29 mouse cellular contexts compared by ENCODE assay signal in the genomic region with DNA sequence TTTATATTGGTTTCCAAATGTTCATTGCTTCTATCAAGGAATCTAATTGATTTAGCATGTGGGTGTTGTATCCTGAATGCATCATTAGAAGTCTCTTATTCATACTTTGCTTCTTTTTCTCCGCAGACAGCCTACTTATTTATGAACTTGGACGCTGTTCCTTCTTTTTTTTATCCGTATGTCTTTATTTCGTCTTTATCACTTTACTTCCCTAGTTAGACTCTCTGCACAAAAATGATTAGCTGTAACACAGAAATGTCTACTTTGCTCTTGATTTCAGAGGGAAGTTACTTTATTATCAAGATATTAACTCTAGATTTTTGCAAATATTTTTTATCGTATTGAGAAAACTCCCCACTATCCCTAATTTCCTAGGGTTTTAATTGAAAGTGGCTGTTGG.
"Had no signal": no experiment of that assay in that cellular context is flagged by ENCODE, and none has a peak within 500 bp of the region (broad histone marks: within the 10 kb centered on the region; RNA-seq: fewer than 3 reads in every experiment).

No protein-coding gene starts in this region.

- H3K27ac ChIP-seq: heart, embryonic 10.5 days; heart, embryonic 13.5 days; heart, embryonic 15.5 days; hindbrain, embryonic 10.5 days; hindbrain, embryonic 12.5 days; hindbrain, embryonic 13.5 days; hindbrain, embryonic 14.5 days; hindbrain, embryonic 15.5 days; hindbrain, postnatal 0 days; intestine, embryonic 15.5 days; kidney, embryonic 15.5 days; kidney, postnatal 0 days; layer of hippocampus, adult 2 months; left cerebral cortex, adult 2 months had no signal

- H3K4me3 ChIP-seq: heart, embryonic 10.5 days; heart, embryonic 12.5 days; heart, embryonic 13.5 days; heart, embryonic 15.5 days; hindbrain, embryonic 10.5 days; hindbrain, embryonic 12.5 days; hindbrain, embryonic 13.5 days; hindbrain, embryonic 15.5 days; intestine, embryonic 15.5 days; kidney, embryonic 15.5 days; layer of hippocampus, adult 2 months; left cerebral cortex, adult 2 months had no signal

- H3K9me3 ChIP-seq: heart, embryonic 10.5 days; heart, embryonic 15.5 days; hindbrain, embryonic 10.5 days; hindbrain, embryonic 12.5 days; hindbrain, embryonic 13.5 days; hindbrain, embryonic 15.5 days; intestine, embryonic 15.5 days; kidney, embryonic 15.5 days had no signal

- H3K36me3 ChIP-seq: hindbrain, embryonic 12.5 days; hindbrain, embryonic 13.5 days; hindbrain, embryonic 15.5 days had no signal

- DNase-seq: heart, postnatal 10 days; heart, postnatal 36 days; heart, postnatal 4 days; kidney, adult 11 months; kidney, adult 18-20 months; kidney, adult 8-10 months; kidney, adult 9 months; kidney, postnatal 10 days; kidney, postnatal 14 days; kidney, postnatal 25 days; kidney, postnatal 36 days; kidney, postnatal 4 days; layer of hippocampus, adult 9-11 months; layer of hippocampus, postnatal 36 days had no signal

- H3K9ac ChIP-seq: heart, embryonic 12.5 days; heart, embryonic 13.5 days; heart, embryonic 15.5 days; hindbrain, embryonic 12.5 days; hindbrain, embryonic 13.5 days; hindbrain, embryonic 14.5 days; hindbrain, embryonic 15.5 days; intestine, embryonic 15.5 days; kidney, embryonic 15.5 days had no signal

- H3K27me3 ChIP-seq: heart, embryonic 12.5 days; heart, embryonic 13.5 days; heart, embryonic 15.5 days; hindbrain, embryonic 12.5 days; hindbrain, embryonic 13.5 days; hindbrain, embryonic 15.5 days; intestine, embryonic 15.5 days; kidney, embryonic 15.5 days had no signal

- H3K4me1 ChIP-seq: heart, embryonic 10.5 days; heart, embryonic 12.5 days; hindbrain, embryonic 10.5 days; hindbrain, embryonic 12.5 days; hindbrain, embryonic 15.5 days; intestine, embryonic 15.5 days had no signal
